Mouse (Mus musculus) megakaryocyte progenitor cell, adult 5-6 weeks (primary cell): ENCODE measurements around the gene Zfp984. TPM values are rescaled to one million over a fixed set of nuclear protein-coding genes. Genes with fewer than 3 reads are reported as not detected.

Source experiments
- total RNA-seq, 2 experiments: library from RNA; stranded (forward) in 1 of 2; stranded (reverse) in 1 of 2; fragments of 157-497, 149-512 nt in 1 of 2; fragments of 200-1000 nt in 1 of 2; gene quantifications; 2 replicates each; pipeline versions ENCODE4 v1.2.3 to v1.2.4; 2015 to 2017

The Zfp984 gene
- total RNA-seq, 2 experiments from 2014 or later: 29.0 to 60.9 TPM

Other genes with a start within 250 kb of the Zfp984 start
- gene Zfp979, start 167.3 kb downstream of the Zfp984 start, total RNA-seq (2015): 3.8 and 5.4 TPM in 2 replicates
- 3.0 and 3.5 TPM in 2 replicates for gene Zfp979, start 167.3 kb downstream of the Zfp984 start, total RNA-seq (2017)
- 0.05 TPM in 1 of 2 replicates, not detected in the other for gene Zfp534, start 107.2 kb downstream of the Zfp984 start, total RNA-seq (2015)
- gene Zfp534, start 107.2 kb downstream of the Zfp984 start, total RNA-seq (2017): 0.07 and 0.08 TPM in 2 replicates
- gene Zfp933, start 38.6 kb upstream of the Zfp984 start, total RNA-seq (2015): 8.3 and 9.5 TPM in 2 replicates
- gene Zfp933, start 38.6 kb upstream of the Zfp984 start, total RNA-seq (2017): 6.1 and 8.6 TPM in 2 replicates
- 34.1 and 40.2 TPM in 2 replicates for gene Miip, start 59.0 kb upstream of the Zfp984 start, total RNA-seq (2015)
- gene Miip, start 59.0 kb upstream of the Zfp984 start, total RNA-seq (2017): 43.6 and 50.4 TPM in 2 replicates
- 4.2 and 5.3 TPM in 2 replicates for gene Fv1, start 59.2 kb upstream of the Zfp984 start, total RNA-seq (2015)
- 13.4 and 15.9 TPM in 2 replicates for gene Fv1, start 59.2 kb upstream of the Zfp984 start, total RNA-seq (2017)
- gene Mfn2, start 94.9 kb upstream of the Zfp984 start, total RNA-seq (2015): 24.3 and 25.0 TPM in 2 replicates
- gene Mfn2, start 94.9 kb upstream of the Zfp984 start, total RNA-seq (2017): 29.1 and 33.6 TPM in 2 replicates
- 4.8 and 5.6 TPM in 2 replicates for gene Plod1, start 127.0 kb upstream of the Zfp984 start, total RNA-seq (2015)
- gene Plod1, start 127.0 kb upstream of the Zfp984 start, total RNA-seq (2017): 10.5 and 12.2 TPM in 2 replicates
- 32.9 and 34.2 TPM in 2 replicates for gene 2510039O18Rik, start 131.1 kb upstream of the Zfp984 start, total RNA-seq (2015)
- gene 2510039O18Rik, start 131.1 kb upstream of the Zfp984 start, total RNA-seq (2017): 30.4 and 38.6 TPM in 2 replicates
- not detected in 2 replicates for gene Nppb, start 176.0 kb upstream of the Zfp984 start, total RNA-seq (2015)
- gene Nppb, start 176.0 kb upstream of the Zfp984 start, total RNA-seq (2017): not detected in 2 replicates
- not detected in 2 replicates for gene Nppa, start 190.9 kb upstream of the Zfp984 start, total RNA-seq (2015)
- gene Nppa, start 190.9 kb upstream of the Zfp984 start, total RNA-seq (2017): not detected in 2 replicates
- 3.3 and 4.1 TPM in 2 replicates for gene Clcn6, start 229.0 kb upstream of the Zfp984 start, total RNA-seq (2015)
- 1.5 and 6.4 TPM in 2 replicates for gene Clcn6, start 229.0 kb upstream of the Zfp984 start, total RNA-seq (2017)
- gene Mthfr, start 229.3 kb upstream of the Zfp984 start, total RNA-seq (2015): 5.5 and 6.2 TPM in 2 replicates
- 4.3 and 7.2 TPM in 2 replicates for gene Mthfr, start 229.3 kb upstream of the Zfp984 start, total RNA-seq (2017)